Mouse (Mus musculus) cortical plate, adult 2 months (tissue): ENCODE results near the gene Rbm28. TPM values are rescaled to one million over a fixed set of nuclear protein-coding genes. Genes with fewer than 3 reads are reported as not detected.

Experiments used
- H3K27ac ChIP-seq: fragments of 200-500 bp; 2 replicates; pipeline ENCODE4 v1.5.1; 2012; ENCODE audit warnings: low read length, control low read depth, inconsistent platforms; ENCODE audit not compliant: insufficient read depth
- H3K4me1 ChIP-seq: fragments of 200-500 bp; 2 replicates; pipeline ENCODE4 v1.6.1; 2011; ENCODE audit warnings: low read length; ENCODE audit not compliant: control insufficient read depth, insufficient read depth
- H3K4me3 ChIP-seq: fragments of 200-500 bp; 2 replicates; pipeline ENCODE4 v1.5.1; 2011; ENCODE audit warnings: mild to moderate bottlenecking, low read length, control low read depth; ENCODE audit not compliant: insufficient read depth
- CTCF ChIP-seq: fragments of 200-500 bp; IDR thresholded peaks from 2 replicates; pipeline ENCODE4 v1.5.1; 2011; ENCODE audit warnings: mild to moderate bottlenecking, control low read depth, low read length; ENCODE audit not compliant: insufficient read depth; ENCODE audit errors: extremely low read depth
- POLR2A ChIP-seq: fragments of 200-500 bp; IDR thresholded peaks from 2 replicates; pipeline ENCODE4 v1.6.1; 2011; ENCODE audit warnings: mild to moderate bottlenecking, low read length, control low read depth; ENCODE audit not compliant: insufficient read depth; ENCODE audit errors: extremely low read depth
- polyA plus RNA-seq: library from polyadenylated mRNA; depleted of rRNA; stranded (reverse); fragments of >200 nt; gene quantifications from 2 replicates; pipeline ENCODE4 v1.2.3, GENCODE M21; 2012

Rbm28 gene
- polyA plus RNA-seq, 1 experiment = 55.8 TPM

DNA sequence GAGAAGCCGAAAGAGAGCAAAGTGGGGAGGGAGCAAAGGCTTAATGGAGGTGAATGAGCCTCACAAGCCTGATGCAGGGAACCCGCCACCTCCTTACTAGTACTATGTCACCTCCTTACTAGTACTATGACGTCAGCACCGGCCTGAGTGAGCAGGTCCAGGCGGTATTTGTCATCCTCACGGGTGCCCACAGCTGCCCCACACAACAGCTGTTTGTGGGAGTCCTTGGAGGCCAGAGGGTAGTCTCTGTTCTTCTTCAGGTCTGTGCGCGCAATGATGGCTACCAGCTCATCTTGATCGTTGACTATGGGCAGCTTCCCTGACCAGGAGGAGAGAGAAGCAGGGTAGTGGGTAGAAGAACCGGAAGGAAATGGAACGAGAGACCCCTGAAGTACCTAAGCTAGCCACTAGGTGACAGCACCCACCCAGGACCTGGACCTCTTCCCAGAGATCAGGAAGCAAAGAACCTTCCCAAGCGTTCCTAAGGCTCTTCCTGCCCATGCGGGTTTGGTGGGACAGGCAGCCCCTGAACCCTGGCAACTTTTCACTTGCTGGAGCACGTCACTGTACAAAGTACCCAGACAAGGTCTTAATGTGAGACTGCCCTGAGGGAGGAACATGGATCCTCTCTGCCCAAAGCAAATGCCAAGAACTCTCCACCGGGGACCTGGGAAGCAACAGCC lies 40.3 kb upstream of the Rbm28 start:
- TF ChIP-seq POLR2A = no peak
- peak; percentile 87 for TF ChIP-seq CTCF
- Histone ChIP-seq H3K4me1 (no peaks in the 10 kb centered on the region), H3K4me3 (no peak overlapping the region), H3K27ac (no peak overlapping the region)

DNA sequence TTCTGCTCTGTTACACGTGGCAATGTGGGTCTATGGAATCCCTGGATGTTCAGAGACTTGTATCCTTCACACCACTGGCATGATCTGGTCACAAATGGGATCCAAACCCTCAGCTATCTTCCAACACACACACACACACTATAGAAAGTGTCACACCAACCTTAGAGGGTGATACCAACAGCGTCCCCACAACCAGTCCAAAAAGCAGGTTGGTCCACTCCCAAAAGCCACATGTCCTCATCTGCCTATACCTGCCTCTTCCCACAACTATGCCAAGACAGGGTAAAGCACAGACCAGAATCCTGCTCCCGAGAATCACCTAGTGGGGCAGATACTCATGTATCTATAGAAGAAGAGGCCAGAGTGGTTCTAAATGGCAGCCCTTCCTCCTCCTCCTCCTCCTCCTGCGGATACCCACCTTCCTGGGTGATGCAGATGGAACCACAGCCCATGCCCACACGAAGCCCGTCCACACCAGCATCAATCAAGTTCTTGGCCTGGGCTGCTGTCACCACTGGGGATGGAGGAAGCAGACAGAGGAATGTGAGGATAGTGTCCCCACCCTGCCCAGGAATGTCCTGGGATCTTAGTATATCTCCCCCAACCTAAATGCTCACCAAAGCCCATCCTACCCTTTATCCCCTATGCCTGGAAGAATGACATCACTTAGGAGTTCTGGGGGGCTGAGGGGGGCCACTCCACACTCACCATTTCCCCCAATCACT lies 39.2 kb upstream of the Rbm28 start:
- no peak overlapping the region for H3K4me3 ChIP-seq
- no peak for TF ChIP-seq POLR2A
- TF ChIP-seq CTCF = no peak
- H3K27ac ChIP-seq = no peak overlapping the region
- no peaks in the 10 kb centered on the region for H3K4me1 ChIP-seq

DNA sequence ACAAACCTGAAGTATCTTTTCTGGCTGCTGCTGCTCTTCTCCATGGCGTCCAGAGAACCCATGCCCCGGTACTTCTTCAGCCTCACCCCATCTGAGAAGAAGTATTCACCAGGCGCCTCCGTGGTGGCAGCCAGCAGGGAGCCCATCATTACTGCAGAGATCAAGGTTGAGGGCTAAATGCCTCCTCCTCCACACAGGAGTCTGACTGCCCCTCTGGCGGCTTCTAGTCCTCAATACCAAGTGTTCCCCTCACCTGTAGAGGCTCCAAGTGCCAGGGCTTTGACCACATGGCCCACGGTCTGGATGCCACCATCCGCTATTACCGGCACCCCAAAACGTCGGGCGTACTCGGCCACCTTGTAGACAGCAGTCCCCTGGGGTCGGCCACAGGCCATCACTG lies 38.3 kb upstream of the Rbm28 start:
- TF ChIP-seq POLR2A (no peak), CTCF (no peak)
- Histone ChIP-seq H3K27ac (no peak overlapping the region), H3K4me3 (no peak overlapping the region), H3K4me1 (no peaks in the 10 kb centered on the region)

DNA sequence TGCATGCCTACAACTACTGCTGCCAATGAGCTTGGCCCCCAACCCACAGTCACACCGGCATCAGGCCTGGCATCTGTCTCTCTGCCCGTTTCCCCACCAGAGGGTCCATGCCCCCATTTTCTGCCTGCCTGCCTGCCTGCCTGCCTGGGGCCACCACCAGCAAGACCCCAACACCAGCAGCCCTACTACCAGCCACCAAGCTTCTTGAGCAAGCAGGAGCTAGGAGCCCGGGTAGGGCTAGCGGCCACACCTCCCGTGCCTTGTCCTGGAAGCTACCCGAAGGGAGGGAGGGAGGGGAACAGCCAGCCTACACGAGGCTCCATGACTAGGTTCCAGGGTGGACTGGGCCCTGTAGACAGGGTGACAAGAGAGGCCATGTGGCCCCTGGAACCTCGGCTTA lies 37.2 kb upstream of the Rbm28 start:
- no peak overlapping the region for H3K27ac ChIP-seq

DNA sequence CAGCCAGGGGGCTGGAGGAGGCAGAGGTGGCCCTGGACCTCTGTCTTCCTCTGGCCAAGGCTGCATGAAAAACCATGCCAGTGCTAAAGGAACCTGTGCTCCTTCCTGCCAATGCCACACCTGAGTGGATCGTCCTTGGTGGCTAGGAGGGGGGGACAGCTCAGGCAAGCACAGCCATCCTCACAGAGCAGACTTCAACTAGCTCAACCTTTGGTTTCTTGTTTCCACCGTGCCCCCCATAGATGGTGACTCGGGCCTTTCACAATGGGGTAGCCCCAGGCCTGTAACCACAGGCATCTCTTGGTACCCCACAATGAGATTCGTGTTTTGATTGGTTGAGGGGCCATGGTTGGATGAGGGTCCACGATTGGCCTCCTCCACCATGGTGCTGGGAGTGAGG lies 36.5 kb upstream of the Rbm28 start:
- no peak overlapping the region for H3K4me3 ChIP-seq
- no peak overlapping the region for H3K27ac ChIP-seq
- no peak for TF ChIP-seq CTCF
- no peak for TF ChIP-seq POLR2A
- H3K4me1 ChIP-seq = no peaks in the 10 kb centered on the region

More for the DNA sequence above, 37.2 kb upstream of the Rbm28 start:
- no peaks in the 10 kb centered on the region for H3K4me1 ChIP-seq
- no peak overlapping the region for H3K4me3 ChIP-seq
- no peak for TF ChIP-seq POLR2A
- no peak for TF ChIP-seq CTCF

DNA sequence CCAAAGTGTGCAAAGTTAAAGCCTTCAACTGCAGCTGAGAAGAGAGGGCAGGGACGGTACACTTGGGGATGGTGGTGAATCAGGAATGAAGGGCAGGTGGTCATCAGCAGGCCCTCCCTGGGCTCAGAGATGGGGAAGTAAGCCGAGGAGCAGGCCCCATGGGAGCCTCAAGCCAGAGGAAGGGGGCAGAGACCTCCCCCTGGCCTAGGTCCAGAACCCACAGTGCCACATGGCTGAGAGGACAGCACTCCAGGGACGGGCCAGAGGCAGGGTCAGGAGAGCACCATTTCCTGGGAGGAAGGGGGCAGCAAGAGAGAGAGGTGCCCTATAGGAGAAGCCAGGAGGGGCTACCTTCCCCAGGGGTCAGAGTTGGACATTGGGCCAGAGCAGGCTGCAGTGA lies 35.7 kb upstream of the Rbm28 start:
- no peak overlapping the region for H3K4me3 ChIP-seq
- no peak overlapping the region for H3K27ac ChIP-seq
- TF ChIP-seq CTCF (no peak), POLR2A (no peak)
- H3K4me1 ChIP-seq = no peaks in the 10 kb centered on the region

DNA sequence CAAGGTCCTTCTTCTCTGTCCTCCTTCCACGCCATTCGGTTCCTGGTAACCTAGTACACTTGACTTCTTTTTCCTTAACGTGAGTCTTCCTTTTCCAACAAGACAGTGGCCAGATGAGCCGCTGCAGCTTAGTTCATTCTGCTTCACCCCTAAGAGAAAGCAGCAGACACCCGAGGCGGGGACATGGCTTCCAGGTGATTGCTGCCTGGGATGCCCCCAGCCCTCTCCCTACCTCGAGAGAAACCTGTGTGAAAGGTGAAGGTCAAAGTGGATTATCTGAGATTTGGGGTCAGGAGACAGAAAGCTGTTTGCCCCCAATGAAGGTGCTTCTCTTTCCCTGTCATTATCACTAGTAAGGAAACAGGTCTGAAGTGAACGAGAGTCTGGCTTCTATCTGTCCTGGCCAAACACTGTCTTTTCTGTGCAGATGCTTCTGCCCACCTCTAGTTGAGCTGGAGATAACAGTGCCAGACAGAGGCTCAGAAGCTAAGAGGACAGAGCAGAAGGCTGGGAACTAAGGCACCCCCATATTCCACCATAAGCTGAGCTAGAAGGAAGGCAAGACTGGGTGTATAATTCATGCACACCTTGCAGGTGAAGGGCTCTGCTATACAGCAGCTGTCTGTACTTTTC lies 34.5 kb upstream of the Rbm28 start:
- Histone ChIP-seq H3K4me3 (no peak overlapping the region), H3K27ac (no peak overlapping the region)

DNA sequence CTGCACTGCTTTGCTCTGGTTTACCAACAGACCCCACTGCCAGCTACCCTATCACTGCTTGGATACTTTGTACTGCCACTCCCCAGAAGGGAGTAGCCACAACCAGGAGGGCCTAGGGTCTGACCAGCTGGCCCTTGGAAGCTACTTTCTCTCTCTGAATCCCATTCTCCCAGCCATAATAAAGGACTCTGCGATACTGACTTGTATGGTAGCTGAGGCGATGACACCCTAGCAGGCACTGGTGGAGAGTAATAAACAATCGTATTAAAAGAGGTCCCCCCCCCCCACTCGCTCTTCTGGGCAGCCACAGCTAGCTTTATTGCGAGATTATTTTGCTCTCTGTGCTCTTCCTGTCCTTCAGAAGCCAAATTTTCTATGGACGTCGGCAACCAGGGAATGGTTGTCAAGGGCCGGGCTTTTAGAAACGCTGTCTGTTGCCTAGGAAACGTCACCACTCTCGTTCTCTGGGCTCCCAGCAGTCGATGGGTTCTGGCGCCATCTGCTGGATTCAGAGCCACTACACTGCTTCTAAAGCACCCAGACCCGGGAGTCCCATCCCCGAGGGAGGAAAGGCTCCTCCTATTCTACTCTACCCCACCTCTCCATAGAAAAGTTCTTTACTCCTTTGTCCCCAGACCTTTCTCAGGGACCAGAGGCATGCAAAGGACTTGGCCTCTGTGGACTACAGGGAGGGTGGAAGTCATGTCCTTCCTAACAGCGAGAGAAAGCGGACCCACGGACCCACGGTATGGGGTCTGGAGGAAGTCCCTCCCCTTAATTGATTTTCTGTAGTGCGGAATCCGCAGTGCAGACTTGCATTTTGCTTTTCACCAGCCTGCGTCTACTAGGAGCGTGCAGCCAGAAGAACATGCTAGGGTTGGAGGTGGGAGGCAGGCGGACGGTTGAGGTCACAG lies 33.8 kb upstream of the Rbm28 start:
- Histone ChIP-seq H3K4me3 (no peak overlapping the region; the same call in 1 of the 2 replicates), H3K4me1 (no peaks in the 10 kb centered on the region), H3K27ac (no peak overlapping the region)
- TF ChIP-seq CTCF = peak; percentile 88
- TF ChIP-seq POLR2A = no peak

More for the DNA sequence above, 34.5 kb upstream of the Rbm28 start:
- TF ChIP-seq POLR2A (no peak), CTCF (no peak)
- H3K4me1 ChIP-seq = no peaks in the 10 kb centered on the region

DNA sequence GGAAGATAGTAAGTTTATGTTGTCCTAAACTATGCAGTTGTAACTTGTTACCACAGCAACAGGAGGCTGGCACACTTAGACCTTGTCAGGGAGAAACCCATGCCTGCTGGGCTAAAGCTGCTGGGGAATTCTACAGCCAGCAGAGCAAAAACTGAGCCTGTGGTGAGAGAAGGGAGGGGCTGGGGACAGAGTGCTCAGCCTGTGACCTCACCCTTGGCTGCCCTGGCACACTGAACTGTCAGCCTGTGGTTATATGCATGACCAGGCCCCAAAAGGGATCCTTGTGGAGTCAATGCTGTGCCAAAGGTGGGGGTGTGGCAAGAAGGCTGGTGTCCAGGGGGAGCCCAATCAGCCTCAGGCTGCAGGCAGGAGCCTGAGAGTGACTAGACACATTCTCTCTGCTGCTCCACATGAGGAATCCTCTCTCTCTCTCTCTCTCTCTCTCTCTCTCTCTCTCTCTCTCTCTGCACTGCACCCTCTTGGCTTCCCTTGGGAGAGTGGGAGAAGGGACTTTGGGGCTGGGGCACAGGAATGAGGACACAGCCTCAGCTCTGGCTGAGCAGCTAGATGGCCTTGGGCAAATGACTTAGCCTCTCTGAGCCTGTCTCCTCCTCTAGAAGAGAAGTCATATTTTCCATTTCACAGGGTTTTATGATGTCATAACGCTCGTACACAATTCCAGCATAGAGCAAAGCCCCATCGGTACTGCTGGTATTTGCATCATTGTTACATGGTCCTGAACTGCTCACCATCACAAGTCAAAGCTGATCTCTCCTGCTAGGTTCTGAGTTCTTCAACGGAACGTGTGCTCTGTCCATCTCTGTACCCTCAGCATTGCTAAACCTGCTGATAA lies 31.3 kb upstream of the Rbm28 start:
- H3K27ac ChIP-seq = no peak overlapping the region
- no peaks in the 10 kb centered on the region for H3K4me1 ChIP-seq
- H3K4me3 ChIP-seq = no peak overlapping the region
- TF ChIP-seq CTCF (no peak), POLR2A (no peak)
